Mouse (Mus musculus) cerebellum, adult 9-11 months (tissue): ENCODE data around the gene Zfp868.
"Not testable (repeated sequence)": the region's sequence is repeated elsewhere in the genome, so short reads cannot be mapped to it uniquely, and the experiment has no call there.

ENCODE experiments used
- DNase-seq: peaks from one replicate; pipeline ENCODE4 v3.0.0; 2022

Gene Zfp868

GRCm38 (mm10) chr8:69625095-69625789, at the start of gene Zfp868:
Zfp868 (minus strand) TSS chr8:69625548.
- peak; percentile 97 for DNase-seq

GRCm38 (mm10) chr8:69665051-69665450, 39.7 kb upstream of the Zfp868 start:
- not testable (repeated sequence) for DNase-seq

- DNase-seq: no peak
Observed at GRCm38 (mm10) chr8:69661294-69661693, 35.9 kb upstream of the Zfp868 start.

GRCm38 (mm10) chr8:69654358-69654981, 29.1 kb upstream of the Zfp868 start, which contains the start of gene Zfp964:
Zfp964 (plus strand) TSS chr8:69654479.
- DNase-seq: peak; percentile 93

- DNase-seq: peak; percentile 14
Observed at GRCm38 (mm10) chr8:69653808-69654357, 28.5 kb upstream of the Zfp868 start.

GRCm38 (mm10) chr8:69618078-69618477, 7.3 kb downstream of the Zfp868 start:
- DNase-seq: no peak

- no peak for DNase-seq
Observed at GRCm38 (mm10) chr8:69614687-69615086, 10.7 kb downstream of the Zfp868 start.

GRCm38 (mm10) chr8:69597598-69597997, 27.8 kb downstream of the Zfp868 start:
- not testable (repeated sequence) for DNase-seq

GRCm38 (mm10) chr8:69584611-69585202, 40.6 kb downstream of the Zfp868 start:
- peak; percentile 62 for DNase-seq

GRCm38 (mm10) chr8:69584201-69584600, 41.1 kb downstream of the Zfp868 start:
- DNase-seq: not testable (repeated sequence)
